Mouse (Mus musculus): ENCODE results near the gene Try10. TPM values are rescaled to one million over a fixed set of nuclear protein-coding genes. Genes with fewer than 3 reads are reported as not detected.
"Not testable (repeated sequence)": the region's sequence is repeated elsewhere in the genome, so short reads cannot be mapped to it uniquely, and the experiment has no call there.

The Try10 gene
- total RNA-seq (2012; rRNA removed), result not detected in 2 replicates

GRCm38 (mm10) chr6:41353932-41354331, at the start of gene Try10:
TSS of gene Try10 (plus strand) at chr6:41354105.
- TF ChIP-seq MAFK (IDR thresholded peaks at IDR 0.05; ENCODE audit: insufficient read depth, low read depth, low read length) (no peak), CHD2 (IDR thresholded peaks at IDR 0.05; ENCODE audit: low read depth, low read length) (no peak), ZC3H11A (IDR thresholded peaks at IDR 0.05; ENCODE audit: borderline replicate concordance, low read depth, low read length) (no peak), HCFC1 (IDR thresholded peaks at IDR 0.05; ENCODE audit: borderline replicate concordance, insufficient read depth, low read length) (no peak), ZNF384 (IDR thresholded peaks at IDR 0.05; ENCODE audit: low read depth, low read length) (no peak)
- H3K4me3 ChIP-seq (ENCODE audit: insufficient read depth in 1 of 2, low read depth in 1 of 2, low read length in 2 of 2, poor library complexity in 1 of 2, severe bottlenecking in 1 of 2), result no peak within 1 kb of the TSS
- H3K9ac ChIP-seq (ENCODE audit: insufficient read depth, low read depth, low read length, poor library complexity, severe bottlenecking), result no peak within 1 kb of the TSS
- no peaks in the 10 kb centered on the region for H3K9me3 ChIP-seq (ENCODE audit: control insufficient read depth, insufficient read depth, low read depth, low read length)
- no peak within 1 kb of the TSS for H3K27ac ChIP-seq (ENCODE audit: insufficient read depth, low read depth, low read length, poor library complexity, severe bottlenecking)
- no peak for DNase-seq (ENCODE audit: low read depth, low spot score)
- in situ Hi-C loops (cut with MboI; ENCODE audit: low sequenced_read_pairs in 2 of 2, unreplicated experiment in 2 of 2), result no loop called here
- no peaks in the 10 kb centered on the region for H3K36me3 ChIP-seq (ENCODE audit: control insufficient read depth, insufficient read depth, low read length, poor library complexity, severe bottlenecking)
- no peaks in the 10 kb centered on the region for H3K4me1 ChIP-seq (ENCODE audit: control insufficient read depth in 2 of 2, insufficient read depth in 2 of 2, low read length in 2 of 2, poor library complexity in 1 of 2)

GRCm38 (mm10) chr6:41316741-41317140, 37.2 kb upstream of the Try10 start, which contains the start of gene Try5:
TSS of gene Try5 (minus strand) at chr6:41316841.
- H3K27ac ChIP-seq (ENCODE audit: insufficient read depth, low read depth, low read length, poor library complexity, severe bottlenecking); H3K9ac ChIP-seq (ENCODE audit: insufficient read depth, low read depth, low read length, poor library complexity, severe bottlenecking); H3K4me1 ChIP-seq (ENCODE audit: control insufficient read depth in 2 of 2, insufficient read depth in 2 of 2, low read length in 2 of 2, poor library complexity in 1 of 2); H3K9me3 ChIP-seq (ENCODE audit: control insufficient read depth, insufficient read depth, low read depth, low read length); in situ Hi-C loops (cut with MboI; ENCODE audit: low sequenced_read_pairs in 2 of 2, unreplicated experiment in 2 of 2); H3K36me3 ChIP-seq (ENCODE audit: control insufficient read depth, insufficient read depth, low read length, poor library complexity, severe bottlenecking); H3K4me3 ChIP-seq (ENCODE audit: insufficient read depth in 1 of 2, low read depth in 1 of 2, low read length in 2 of 2, poor library complexity in 1 of 2, severe bottlenecking in 1 of 2); DNase-seq (ENCODE audit: low read depth, low spot score): not testable (repeated sequence)

GRCm38 (mm10) chr6:41373772-41374171, 19.9 kb downstream of the Try10 start:
- in situ Hi-C loops (cut with MboI; ENCODE audit: low sequenced_read_pairs in 2 of 2, unreplicated experiment in 2 of 2); DNase-seq (ENCODE audit: low read depth, low spot score): not testable (repeated sequence)

GRCm38 (mm10) chr6:41377578-41377977, 23.7 kb downstream of the Try10 start, which contains the start of gene Prss3:
TSS of gene Prss3 (minus strand) at chr6:41377678.
- H3K4me1 ChIP-seq (ENCODE audit: control insufficient read depth in 2 of 2, insufficient read depth in 2 of 2, low read length in 2 of 2, poor library complexity in 1 of 2); H3K9ac ChIP-seq (ENCODE audit: insufficient read depth, low read depth, low read length, poor library complexity, severe bottlenecking); in situ Hi-C loops (cut with MboI; ENCODE audit: low sequenced_read_pairs in 2 of 2, unreplicated experiment in 2 of 2); H3K9me3 ChIP-seq (ENCODE audit: control insufficient read depth, insufficient read depth, low read depth, low read length); H3K36me3 ChIP-seq (ENCODE audit: control insufficient read depth, insufficient read depth, low read length, poor library complexity, severe bottlenecking); H3K4me3 ChIP-seq (ENCODE audit: insufficient read depth in 1 of 2, low read depth in 1 of 2, low read length in 2 of 2, poor library complexity in 1 of 2, severe bottlenecking in 1 of 2); DNase-seq (ENCODE audit: low read depth, low spot score); H3K27ac ChIP-seq (ENCODE audit: insufficient read depth, low read depth, low read length, poor library complexity, severe bottlenecking): not testable (repeated sequence)

More at GRCm38 (mm10) chr6:41373772-41374171, 19.9 kb downstream of the Try10 start:
- H3K36me3 ChIP-seq (ENCODE audit: control insufficient read depth, insufficient read depth, low read length, poor library complexity, severe bottlenecking); H3K4me1 ChIP-seq (ENCODE audit: control insufficient read depth in 2 of 2, insufficient read depth in 2 of 2, low read length in 2 of 2, poor library complexity in 1 of 2); H3K9me3 ChIP-seq (ENCODE audit: control insufficient read depth, insufficient read depth, low read depth, low read length); H3K27ac ChIP-seq (ENCODE audit: insufficient read depth, low read depth, low read length, poor library complexity, severe bottlenecking); H3K4me3 ChIP-seq (ENCODE audit: insufficient read depth in 1 of 2, low read depth in 1 of 2, low read length in 2 of 2, poor library complexity in 1 of 2, severe bottlenecking in 1 of 2); H3K9ac ChIP-seq (ENCODE audit: insufficient read depth, low read depth, low read length, poor library complexity, severe bottlenecking): not testable (repeated sequence)

GRCm38 (mm10) chr6:41386781-41387180, 32.9 kb downstream of the Try10 start:
- DNase-seq (ENCODE audit: low read depth, low spot score), result no peak
- TF ChIP-seq ZC3H11A (IDR thresholded peaks at IDR 0.05; ENCODE audit: borderline replicate concordance, low read depth, low read length) (no peak), MAFK (IDR thresholded peaks at IDR 0.05; ENCODE audit: insufficient read depth, low read depth, low read length) (no peak), ZNF384 (IDR thresholded peaks at IDR 0.05; ENCODE audit: low read depth, low read length) (no peak), CHD2 (IDR thresholded peaks at IDR 0.05; ENCODE audit: low read depth, low read length) (no peak), HCFC1 (IDR thresholded peaks at IDR 0.05; ENCODE audit: borderline replicate concordance, insufficient read depth, low read length) (no peak)
- Histone ChIP-seq H3K4me1 (ENCODE audit: control insufficient read depth in 2 of 2, insufficient read depth in 2 of 2, low read length in 2 of 2, poor library complexity in 1 of 2) (no peaks in the 10 kb centered on the region), H3K9me3 (ENCODE audit: control insufficient read depth, insufficient read depth, low read depth, low read length) (no peaks in the 10 kb centered on the region), H3K4me3 (ENCODE audit: insufficient read depth in 1 of 2, low read depth in 1 of 2, low read length in 2 of 2, poor library complexity in 1 of 2, severe bottlenecking in 1 of 2) (no peak overlapping the region), H3K27ac (ENCODE audit: insufficient read depth, low read depth, low read length, poor library complexity, severe bottlenecking) (no peak overlapping the region), H3K9ac (ENCODE audit: insufficient read depth, low read depth, low read length, poor library complexity, severe bottlenecking) (no peak overlapping the region), H3K36me3 (ENCODE audit: control insufficient read depth, insufficient read depth, low read length, poor library complexity, severe bottlenecking) (no peaks in the 10 kb centered on the region)
- in situ Hi-C loops (cut with MboI; ENCODE audit: low sequenced_read_pairs in 2 of 2, unreplicated experiment in 2 of 2), result no loop called here

GRCm38 (mm10) chr6:41391640-41392039, 37.7 kb downstream of the Try10 start:
- DNase-seq (ENCODE audit: low read depth, low spot score); H3K9ac ChIP-seq (ENCODE audit: insufficient read depth, low read depth, low read length, poor library complexity, severe bottlenecking); in situ Hi-C loops (cut with MboI; ENCODE audit: low sequenced_read_pairs in 2 of 2, unreplicated experiment in 2 of 2); H3K4me1 ChIP-seq (ENCODE audit: control insufficient read depth in 2 of 2, insufficient read depth in 2 of 2, low read length in 2 of 2, poor library complexity in 1 of 2); H3K4me3 ChIP-seq (ENCODE audit: insufficient read depth in 1 of 2, low read depth in 1 of 2, low read length in 2 of 2, poor library complexity in 1 of 2, severe bottlenecking in 1 of 2); H3K9me3 ChIP-seq (ENCODE audit: control insufficient read depth, insufficient read depth, low read depth, low read length); H3K27ac ChIP-seq (ENCODE audit: insufficient read depth, low read depth, low read length, poor library complexity, severe bottlenecking); H3K36me3 ChIP-seq (ENCODE audit: control insufficient read depth, insufficient read depth, low read length, poor library complexity, severe bottlenecking): not testable (repeated sequence)

GRCm38 (mm10) chr6:41392056-41392455, 38.2 kb downstream of the Try10 start, which contains the start of gene Gm5771:
TSS of gene Gm5771 (plus strand) at chr6:41392356.
- H3K9ac ChIP-seq (ENCODE audit: insufficient read depth, low read depth, low read length, poor library complexity, severe bottlenecking); H3K36me3 ChIP-seq (ENCODE audit: control insufficient read depth, insufficient read depth, low read length, poor library complexity, severe bottlenecking); H3K4me3 ChIP-seq (ENCODE audit: insufficient read depth in 1 of 2, low read depth in 1 of 2, low read length in 2 of 2, poor library complexity in 1 of 2, severe bottlenecking in 1 of 2); H3K27ac ChIP-seq (ENCODE audit: insufficient read depth, low read depth, low read length, poor library complexity, severe bottlenecking); in situ Hi-C loops (cut with MboI; ENCODE audit: low sequenced_read_pairs in 2 of 2, unreplicated experiment in 2 of 2); H3K9me3 ChIP-seq (ENCODE audit: control insufficient read depth, insufficient read depth, low read depth, low read length); H3K4me1 ChIP-seq (ENCODE audit: control insufficient read depth in 2 of 2, insufficient read depth in 2 of 2, low read length in 2 of 2, poor library complexity in 1 of 2); DNase-seq (ENCODE audit: low read depth, low spot score): not testable (repeated sequence)
